Mouse (Mus musculus) c-Kit-positive CD71-positive TER-119-positive erythroid progenitor cells, embryonic 14.5 days (primary cell): ENCODE data around the gene Scnm1.

ENCODE experiments used
- DNase-seq: peaks from one replicate; pipeline ENCODE4 v3.0.0-alpha.2; 2013; ENCODE audit warnings: low spot score

The Scnm1 gene

DNA sequence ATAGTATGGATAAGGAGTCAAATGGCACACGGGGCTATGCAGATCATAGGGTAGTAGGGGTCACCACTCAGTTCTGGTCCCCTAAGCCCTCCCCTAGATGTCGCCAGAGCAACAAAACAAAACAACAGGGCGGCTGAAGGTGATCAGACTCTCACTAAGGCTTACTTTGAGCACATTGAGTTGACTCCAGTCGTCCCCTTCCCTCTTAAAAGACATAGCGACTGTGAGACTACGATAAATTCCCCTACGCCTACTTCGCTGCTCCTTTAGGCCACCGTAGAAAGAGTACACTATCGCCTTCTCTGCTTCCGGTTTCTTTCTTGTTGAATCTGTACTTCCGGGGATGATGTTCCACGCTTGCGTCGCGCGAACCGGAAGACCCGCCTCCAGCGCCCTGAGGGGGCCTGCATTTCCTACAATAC, at the start of gene Scnm1, which contains the start of gene Lysmd1:
Gene Scnm1 (minus strand): TSS at position 332 of the 422 bp plus-strand sequence.
Gene Lysmd1 (plus strand): TSS at position 409 of the 422 bp plus-strand sequence.
- peak; percentile 90 for DNase-seq

DNA sequence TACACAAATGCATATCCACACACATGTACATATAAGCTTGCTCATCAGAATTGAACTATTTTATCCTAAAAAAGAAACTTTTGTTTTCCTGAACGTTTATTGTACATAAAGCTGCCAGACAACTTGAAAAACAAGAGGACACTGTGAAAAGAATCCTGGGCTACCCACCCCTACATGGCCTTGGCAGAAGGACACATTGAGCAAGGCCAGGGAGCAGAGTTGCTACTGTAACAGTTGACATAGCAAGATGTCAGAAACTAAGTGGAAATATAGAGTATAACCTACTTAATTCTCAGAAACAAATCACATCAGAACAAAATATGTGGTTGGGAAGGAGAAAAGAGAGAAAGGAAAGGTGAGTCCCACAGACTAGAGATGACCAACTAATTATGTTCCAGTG, 48.0 kb upstream of the Scnm1 start:
- DNase-seq: no peak

DNA sequence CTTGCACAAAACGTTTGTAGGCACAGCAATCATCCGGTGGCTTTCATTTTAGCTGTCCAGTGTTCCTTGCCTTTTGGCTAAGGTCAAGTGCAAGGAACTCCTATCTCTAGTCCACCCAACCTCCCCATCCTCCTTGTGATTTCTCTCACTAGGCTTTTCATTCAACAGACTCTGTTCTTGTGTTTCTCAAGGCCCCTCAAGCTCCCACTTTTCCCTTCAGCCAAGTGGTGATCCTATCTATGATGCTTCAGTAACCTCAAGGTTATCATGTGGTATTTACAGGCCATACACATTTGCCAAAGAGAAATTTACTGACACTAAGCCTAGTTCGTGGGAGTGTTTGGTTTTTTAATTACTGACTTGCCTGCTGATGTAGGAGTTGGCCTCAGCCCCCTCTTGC, 46.1 kb upstream of the Scnm1 start:
- DNase-seq: no peak

DNA sequence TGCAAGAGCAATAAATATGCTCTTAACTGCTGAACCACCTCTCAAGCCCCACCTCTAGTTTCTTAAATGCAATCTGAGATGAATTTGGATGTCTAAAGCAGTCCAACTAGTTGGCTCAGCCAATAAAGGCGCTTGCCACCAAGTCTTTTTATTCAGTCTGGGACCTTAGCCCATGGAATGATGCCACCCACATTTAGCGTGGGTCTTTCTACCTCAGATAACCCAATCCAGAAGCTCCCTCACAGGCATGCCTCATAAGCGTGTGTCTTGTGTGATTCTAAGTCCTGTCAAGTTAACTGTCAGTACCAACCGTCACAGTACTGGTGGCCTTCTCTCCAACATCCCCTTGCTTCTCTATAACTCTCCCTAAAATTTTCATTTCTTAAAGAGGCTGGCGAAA, 45.1 kb upstream of the Scnm1 start:
- no peak for DNase-seq

DNA sequence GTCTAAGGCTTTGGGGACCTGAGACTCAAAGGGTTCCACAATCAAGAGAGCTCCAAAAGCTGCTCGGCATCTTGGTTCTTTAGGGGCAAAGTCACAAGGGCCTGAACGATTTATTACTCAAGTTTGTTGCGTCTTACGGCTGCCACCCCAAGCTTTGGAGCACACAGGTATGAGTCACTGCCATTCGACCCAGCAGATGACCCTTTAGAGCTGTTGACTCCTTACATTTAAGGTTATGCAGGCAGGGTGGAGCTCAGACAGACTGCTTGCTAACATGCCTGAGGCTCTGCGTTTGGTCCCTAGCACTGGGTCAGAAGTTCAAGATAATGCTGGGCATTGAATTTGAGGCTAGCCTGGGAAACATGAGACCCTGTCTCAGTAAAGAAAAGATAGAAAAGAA, 43.8 kb upstream of the Scnm1 start:
- no peak for DNase-seq

DNA sequence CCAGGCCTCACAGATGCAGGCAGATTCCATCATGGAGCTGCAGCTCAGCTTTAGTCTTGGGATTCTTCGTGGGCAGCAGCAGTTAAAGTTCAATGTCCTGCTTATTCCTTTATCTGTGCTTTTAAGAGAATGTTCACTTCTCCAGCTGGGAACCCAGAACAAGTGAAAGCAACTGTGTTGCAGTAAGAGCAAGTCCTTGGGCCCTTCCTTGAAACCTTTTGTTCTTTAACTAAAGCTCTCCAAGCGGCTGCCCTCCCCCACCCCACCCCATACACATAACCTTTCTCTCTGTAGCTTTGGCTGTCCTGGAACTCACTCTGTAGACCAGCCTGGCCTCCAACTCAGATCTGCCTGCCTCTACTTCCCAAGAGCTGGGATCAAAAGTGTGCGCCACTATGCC, 42.7 kb upstream of the Scnm1 start:
- DNase-seq: no peak

DNA sequence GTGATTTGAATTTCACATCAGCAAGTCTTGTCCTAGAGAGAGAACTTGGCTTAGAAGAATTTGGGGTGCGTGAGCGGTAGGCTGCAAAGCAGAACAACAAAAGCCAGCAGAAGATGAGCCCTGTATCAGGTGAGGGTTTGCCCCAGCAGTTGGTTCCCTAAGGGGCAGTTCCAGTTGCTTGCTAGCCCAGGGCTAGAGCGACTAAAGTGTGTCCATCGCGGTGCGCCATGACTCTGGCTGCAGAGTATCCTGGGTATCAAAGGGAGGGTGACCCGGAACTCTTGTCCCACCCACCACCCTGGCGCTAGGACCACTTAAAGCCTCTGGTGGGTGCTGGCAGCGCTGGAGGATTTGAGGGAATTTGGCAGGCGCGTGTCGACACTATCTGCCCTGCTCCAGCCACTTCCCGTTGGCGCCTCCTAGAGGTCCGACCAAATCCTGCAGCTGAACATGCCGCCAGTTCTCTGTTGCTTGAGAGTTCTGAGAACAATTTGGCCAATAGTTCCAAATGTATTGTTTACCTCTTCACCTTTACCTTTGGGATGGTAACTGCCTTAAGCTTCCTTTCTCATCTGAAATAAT, 40.3 kb upstream of the Scnm1 start:
- DNase-seq: peak; percentile 74

DNA sequence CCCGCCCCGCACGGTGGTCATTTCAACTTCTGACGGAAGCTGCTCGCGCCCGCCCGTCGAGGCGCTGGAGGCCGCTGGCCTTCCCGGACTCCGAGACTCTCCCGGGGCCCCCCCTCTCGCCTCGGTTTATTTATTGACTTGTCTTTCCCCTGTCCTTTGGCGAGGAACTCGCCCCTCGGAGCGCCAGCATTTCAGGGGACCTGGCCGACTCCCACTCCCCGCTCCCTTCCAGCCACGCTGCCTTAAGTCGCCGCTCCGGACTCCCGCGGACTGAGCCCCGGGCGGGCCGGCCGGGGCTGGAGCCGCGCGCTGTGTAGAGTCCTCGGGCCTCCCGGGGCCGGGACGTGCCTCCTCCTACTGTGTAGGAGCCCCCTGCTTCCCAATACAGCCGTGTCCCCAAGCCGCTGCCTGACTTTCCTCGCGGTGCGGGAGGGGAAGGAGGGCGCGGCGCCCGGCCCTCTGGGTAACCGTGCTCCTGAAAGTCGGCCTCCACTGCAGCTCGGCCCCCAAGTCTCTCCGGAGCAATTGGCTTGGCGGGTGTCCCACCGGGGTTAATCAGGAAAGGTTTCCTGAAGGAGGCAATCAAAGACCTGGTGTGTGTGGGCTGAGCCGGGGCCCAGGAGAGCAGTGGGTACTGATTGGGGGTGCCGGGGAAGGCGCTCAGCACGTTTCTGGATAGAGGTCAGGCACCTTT, 39.6 kb upstream of the Scnm1 start:
- DNase-seq: no peak

DNA sequence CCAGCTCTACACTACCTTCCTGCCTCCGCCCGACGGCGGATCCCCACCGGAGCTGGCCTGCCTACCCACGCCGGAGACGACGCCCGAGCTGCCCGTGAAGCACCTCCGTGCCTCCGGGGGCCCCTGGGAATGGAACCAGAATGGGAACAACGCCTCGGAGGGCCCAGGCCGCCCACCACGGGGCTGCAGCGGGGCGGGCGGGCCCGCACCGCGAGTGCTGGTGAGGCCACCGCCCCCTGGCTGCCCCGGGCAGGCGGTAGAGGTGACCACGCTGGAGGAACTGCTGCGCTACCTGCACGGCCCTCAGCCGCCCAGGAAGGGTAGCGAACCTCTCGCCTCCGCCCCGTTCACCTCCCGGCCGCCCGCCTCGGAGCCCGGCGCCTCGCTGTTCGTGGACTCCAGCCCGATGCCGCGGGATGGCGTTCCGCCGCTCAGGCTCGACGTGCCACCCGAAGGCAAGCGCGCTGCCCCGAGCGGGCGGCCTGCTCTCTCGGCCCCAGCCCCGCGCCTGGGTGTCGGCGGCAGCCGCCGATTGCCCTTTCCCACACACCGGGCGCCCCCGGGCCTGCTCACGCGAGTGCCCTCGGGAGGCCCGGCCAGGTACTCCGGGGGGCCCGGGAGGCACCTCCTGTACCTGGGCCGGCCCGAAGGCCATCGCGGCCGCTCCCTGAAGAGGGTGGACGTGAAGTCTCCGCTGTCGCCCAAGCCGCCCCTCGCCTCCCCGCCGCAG, 38.9 kb upstream of the Scnm1 start:
- DNase-seq: no peak

DNA sequence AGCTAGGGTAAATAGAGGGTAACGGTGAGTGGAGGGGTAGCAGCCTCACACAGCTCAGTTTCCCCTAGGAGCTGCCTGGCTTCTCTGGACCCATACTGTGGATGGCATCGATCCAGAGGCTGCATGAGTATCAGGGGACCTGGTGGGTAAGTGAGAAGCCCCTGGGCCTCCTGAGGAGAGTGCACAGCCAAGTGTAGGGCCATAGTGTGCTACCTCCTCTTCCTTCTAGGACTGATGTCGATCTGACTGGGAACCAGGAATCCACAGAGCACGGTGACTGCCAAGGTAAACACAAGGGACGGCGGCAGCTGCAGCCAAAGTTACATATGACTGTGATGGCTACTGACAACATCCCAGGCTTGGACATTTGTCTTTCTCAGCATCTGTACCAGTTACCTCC, 37.3 kb upstream of the Scnm1 start:
- DNase-seq: no peak

DNA sequence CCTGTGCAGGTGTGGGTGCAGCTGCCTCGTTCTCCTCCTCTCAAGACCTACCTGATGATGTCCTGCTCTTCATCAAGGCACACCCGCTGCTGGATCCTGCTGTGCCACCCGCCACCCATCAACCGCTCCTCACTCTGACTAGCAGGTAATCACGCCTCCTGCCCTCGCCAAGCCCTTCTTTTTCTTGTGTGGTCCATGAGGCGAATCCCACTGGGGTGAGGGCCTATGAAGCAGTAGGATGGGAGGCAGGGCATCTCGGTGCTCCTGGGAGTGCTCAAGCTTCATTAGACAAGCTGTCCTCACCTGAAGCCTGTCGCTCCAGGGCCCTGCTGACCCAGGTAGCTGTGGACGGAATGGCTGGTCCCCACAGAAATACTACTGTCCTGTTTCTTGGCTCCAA, 36.2 kb upstream of the Scnm1 start:
- DNase-seq: no peak

DNA sequence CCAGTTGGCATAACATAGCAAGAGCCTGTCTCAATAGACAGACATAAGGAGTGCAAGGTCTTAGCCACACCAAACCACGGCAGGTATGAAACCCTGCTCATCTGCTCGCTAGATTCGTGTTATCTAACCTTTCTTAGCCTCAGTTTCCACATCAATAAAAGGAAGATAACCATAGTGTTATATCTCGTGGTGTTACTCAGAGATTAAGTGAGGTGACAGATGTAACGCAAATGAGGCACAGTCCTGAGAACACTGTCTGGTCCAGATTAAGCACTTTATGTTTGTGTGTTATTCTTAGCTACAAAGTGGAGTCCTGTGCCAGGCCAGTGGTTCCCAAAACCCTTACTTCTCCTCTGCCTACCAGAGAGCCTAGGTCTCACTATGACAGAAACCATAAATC, 31.0 kb upstream of the Scnm1 start:
- DNase-seq: no peak

DNA sequence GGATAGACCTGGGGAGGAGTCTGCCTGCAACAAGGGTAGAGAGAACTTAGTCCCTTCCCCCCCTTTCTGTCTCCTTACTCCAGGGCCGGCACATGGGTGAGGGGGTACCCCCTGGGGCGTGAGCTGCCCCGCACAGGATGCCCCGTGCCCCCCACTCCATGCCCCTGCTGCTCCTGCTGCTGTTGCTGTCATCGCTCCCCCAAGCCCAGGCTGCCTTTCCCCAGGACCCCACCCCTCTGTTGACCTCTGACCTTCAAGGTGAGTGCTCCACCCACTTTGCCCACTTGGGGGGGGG, 30.4 kb upstream of the Scnm1 start:
- DNase-seq: no peak

DNA sequence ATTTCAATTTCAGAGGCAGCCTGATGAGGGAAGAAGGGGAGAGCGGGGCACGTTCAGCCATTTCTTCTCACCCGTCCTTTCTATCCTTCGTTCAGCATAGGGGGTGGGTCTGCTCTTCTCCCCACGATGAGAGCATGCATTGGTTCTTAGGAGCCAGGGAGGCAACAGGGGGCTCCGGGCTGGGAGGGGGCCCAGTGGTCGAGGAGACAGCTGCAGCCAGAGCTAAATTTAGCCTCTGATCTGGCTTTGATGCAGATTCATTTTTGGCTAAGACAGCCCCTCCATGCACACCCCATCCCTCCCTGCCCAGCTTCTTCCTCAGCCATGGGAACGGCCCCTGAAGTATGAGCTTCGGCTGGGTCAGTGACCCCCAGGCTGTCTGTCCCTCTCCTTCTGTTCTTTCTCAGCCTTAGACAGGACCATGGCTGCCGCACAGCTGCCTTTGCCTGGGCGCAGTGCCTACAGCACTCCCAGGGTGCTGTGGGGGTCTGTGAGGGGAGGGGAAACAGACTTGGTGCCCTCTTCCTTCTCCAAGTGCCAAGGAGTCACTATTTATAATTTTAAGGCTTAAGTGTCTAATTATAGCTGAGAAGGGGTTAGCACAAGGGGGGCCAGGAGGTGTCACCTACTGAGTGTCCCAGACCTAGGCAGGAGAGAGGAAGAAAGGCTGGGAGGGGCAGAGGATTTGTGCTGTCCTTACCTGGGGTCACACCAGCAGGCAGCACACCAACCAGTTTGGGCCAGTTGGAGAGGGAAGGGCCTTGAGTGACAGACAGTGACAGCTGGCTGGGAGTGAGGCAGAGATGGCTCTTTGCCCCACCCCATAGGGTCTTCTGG, 29.8 kb upstream of the Scnm1 start:
- DNase-seq: no peak

DNA sequence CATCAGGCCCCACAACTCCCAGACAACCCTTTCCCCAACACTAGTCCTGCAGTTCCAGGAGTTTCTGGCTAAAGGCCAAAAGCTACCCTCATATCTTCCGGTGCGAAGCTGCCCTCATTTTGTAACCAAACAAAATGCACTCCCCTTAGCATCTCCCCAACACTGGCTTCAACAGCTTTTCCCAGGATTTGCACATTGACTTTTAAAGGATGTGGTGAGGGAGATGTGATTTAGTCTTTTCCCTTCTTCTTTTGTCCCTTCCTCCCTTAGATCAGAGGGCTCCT, 28.5 kb upstream of the Scnm1 start:
- no peak for DNase-seq

DNA sequence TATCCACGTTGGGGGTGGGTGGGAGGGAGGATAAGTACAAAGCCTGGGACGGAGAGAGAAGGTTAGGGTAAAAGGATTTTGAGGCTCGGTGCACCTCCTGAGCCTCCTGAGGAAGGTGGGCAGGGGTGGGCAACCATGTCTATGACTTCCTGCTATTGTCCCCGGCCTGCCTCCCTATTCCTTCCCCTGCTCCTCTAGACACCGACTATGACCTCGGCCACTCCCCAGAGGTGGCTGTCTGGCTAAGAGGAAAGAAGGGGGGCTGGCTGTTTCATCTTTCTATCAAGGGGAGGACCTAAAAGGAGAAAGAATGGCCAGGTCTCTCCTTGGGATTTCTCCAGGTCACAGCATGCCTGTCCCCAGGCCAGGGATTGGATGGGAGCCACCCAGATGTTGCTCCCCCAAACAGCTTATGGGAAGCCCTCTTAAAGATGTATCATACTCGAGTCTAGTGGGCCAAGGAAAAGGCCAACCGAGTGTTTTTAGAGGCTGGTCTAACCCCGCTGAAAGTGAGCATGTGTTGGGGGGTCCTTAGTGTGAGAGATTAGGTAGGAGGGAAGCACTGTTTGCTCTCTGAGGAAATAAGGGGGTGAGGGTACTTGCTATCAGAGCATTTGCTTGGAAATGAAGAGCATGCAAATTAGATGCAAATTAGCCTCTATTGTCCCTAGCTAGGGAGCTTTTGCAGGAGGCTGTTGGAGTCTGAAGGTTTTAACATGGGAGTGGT, 28.0 kb upstream of the Scnm1 start:
- DNase-seq: no peak

DNA sequence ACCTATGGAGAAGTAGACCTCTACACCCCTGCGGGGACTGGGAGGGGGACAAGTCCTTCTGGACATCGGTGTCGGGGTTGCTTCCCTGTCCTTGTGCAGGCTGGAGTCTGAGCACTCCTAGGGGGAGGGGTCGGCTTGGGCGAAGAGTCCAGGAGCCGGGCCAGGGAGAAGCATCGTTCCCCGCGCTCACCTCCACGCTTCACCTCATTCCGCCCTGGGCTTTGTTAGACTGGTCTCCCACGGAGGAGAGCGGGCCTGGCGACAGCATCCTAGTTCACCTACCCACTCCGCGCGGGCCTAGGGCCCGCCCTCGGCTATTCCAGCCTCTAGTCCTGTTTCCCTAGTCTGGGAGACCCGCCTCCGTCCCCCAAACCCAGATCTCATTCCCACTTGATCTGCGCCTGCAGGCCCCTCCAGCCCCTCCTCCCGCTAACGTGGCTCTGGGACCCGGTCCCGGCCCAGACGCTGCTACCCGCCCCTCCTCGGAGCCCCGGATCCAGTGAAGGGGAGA, 27.3 kb upstream of the Scnm1 start:
- no peak for DNase-seq

DNA sequence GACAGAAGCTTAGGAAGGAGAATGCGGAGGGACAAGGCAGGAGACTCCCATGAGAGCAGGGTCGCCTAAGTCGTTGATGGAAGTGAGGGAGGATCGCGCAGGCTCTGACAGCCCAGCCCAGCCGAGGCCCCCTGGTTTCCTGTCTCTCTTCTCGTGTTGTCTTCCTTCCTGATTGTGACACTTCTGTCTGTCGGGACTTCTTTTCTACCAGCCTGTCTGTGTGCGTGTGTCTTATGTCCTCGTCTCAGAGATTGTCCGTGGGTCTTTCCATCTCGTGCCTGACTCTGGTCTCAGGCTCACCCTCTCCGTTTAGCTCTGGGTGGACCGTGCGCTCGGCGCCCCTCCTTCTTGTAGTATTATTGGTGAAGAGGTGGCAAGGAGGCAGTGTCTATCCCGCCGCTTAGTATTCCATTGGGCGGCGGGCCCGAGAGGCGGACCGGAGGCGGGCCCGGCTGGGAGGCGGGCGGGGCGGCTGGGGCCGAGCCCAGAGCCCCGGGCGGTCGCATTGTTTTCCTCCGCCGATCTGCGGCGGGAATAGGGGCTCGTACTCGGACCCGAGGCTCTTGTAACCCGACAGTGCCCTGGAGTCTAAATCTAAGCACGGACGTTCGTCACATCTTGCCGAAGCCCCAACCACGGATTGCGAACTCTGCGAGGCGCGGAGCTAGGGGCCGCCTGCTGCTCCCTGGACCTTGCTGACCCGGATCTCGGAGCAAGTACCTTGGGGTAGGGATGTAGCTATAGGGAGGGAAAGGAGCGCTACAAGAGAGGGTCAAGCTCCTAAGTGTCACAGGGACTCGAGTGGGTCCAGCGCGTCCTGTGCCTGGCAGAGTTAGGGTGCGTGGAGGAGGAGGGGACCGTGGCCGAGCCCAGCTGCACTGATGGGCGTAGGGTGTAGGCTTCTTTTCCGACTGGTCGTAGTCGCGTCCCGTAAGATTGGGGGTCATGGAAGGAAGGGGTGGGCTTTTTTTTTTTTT, 26.5 kb upstream of the Scnm1 start, which contains the start of gene Sema6c:
Gene Sema6c (plus strand): TSS at position 471 of the 977 bp plus-strand sequence.
- DNase-seq: peak; percentile 80

DNA sequence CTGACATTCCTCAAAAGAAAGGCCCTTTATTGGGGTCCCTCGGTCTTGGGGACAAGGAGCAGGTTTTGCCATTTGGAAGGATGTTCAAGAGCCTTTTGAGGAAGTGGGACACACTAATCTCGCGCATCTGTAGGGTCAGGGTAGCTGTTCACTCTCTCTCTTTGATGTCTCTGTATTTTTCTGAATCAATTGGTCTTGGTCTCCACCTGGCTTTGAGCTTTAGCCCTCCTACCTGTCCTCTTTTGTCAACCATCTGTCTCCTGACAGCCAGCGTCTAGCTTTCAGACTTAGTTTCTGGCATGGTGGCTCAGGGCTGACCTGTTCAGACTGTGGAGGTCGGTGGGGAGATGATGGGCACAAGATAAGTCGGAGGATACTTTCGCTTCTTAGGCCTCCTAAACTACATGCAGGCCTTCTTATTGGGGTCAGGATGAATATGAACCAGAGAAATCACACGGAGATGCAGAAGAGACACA, 25.7 kb upstream of the Scnm1 start:
- DNase-seq: no peak

DNA sequence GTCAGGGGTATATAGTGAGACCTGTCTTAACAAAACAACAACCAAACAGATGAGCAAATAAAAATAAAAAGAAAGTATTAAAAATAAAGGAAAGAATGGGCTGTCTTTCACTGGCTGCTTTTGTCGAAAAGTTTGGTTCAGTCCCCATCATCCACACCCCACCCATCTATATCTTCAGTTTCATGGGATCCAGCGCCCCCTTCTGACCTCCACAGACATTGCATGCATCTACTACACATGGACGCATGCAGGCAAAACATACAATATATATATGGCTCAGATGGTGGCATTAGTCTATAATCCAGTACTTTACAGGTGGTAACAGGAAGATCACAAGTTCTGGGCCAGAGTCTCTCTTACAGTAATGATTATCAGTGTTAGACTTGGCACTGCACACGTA, 20.1 kb upstream of the Scnm1 start:
- DNase-seq: peak; percentile 65

DNA sequence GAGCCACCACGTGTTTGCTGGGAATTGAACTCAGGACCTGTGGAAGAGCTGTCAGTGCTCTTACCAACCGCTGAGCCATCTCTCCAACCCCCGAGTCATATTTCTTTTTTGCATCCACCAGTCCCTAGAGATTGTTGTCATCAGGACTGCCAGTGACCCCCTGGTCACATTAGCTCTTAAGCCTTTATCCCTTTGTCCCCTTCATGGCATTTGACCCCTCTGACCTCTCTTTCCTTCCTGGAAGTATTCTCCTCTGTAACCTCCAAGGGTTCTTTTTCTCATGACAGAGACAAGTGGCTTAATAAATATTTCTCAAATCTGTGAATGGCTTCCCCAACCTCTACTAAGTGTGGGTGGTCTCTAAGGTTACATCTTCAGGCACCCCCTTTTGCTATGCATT, 14.1 kb upstream of the Scnm1 start:
- DNase-seq: no peak
